Mouse (Mus musculus): ENCODE measurements around the gene Elp4. TPM values are rescaled to one million over a fixed set of nuclear protein-coding genes. Genes with fewer than 3 reads are reported as not detected.

The Elp4 gene
- total and polyA plus RNA-seq, 3 experiments, result 15.8 to 16.0 TPM; not detected in 1

DNA sequence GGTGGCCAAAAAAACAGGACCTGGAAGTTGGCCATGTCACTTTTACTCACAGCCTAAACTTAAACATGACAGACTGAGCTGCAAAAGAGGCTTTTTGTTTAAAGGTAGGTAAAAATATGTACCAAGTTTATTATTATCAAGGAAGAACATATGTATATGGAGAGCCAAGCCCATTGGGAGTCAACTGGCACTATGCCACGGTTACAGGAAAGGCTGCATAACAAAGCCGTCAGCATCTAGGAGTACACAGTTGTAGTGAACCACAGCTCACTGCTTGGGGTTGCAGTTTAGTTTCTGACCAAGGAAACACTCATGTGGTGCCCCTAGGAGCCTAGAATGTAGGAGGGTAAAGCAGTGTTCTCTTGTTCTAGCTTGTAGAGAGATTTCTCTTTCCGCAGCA, 195.2 kb downstream of the Elp4 start:
- no peaks in the 10 kb centered on the region for H3K4me1 ChIP-seq (ENCODE audit: control insufficient read depth in 1 of 2, insufficient read depth in 2 of 2, low read length in 2 of 2)
- H3K9ac ChIP-seq (ENCODE audit: control insufficient read depth, low read depth, low read length, poor library complexity, severe bottlenecking), result no peak overlapping the region
- H3K9me3 ChIP-seq (replicated peaks; ENCODE audit: insufficient read depth, low read length), result no peaks in the 10 kb centered on the region
- no peaks in the 10 kb centered on the region for H3K27me3 ChIP-seq (ENCODE audit: control insufficient read depth in 1 of 2, insufficient read depth in 2 of 2, low read length in 2 of 2)
- no peak overlapping the region for H3K27ac ChIP-seq (ENCODE audit: control insufficient read depth, low read depth, low read length)
- no peaks in the 10 kb centered on the region for H3K36me3 ChIP-seq (ENCODE audit: control insufficient read depth in 1 of 2, insufficient read depth in 2 of 2, low read length in 2 of 2)
- DNase-seq (ENCODE audit: low read depth, low spot score), result peak; percentile 9
- no peak overlapping the region for H3K4me3 ChIP-seq (ENCODE audit: control insufficient read depth in 1 of 2, insufficient read depth in 1 of 2, low read depth in 2 of 2, low read length in 2 of 2)
- TF ChIP-seq USF2 (IDR thresholded peaks at IDR 0.05; ENCODE audit: borderline replicate concordance in 1 of 2, insufficient read depth in 1 of 2, low read depth in 1 of 2, low read length in 2 of 2), result no peak
- TF ChIP-seq TCF12 (IDR thresholded peaks at IDR 0.05; ENCODE audit: low read depth, low read length), result no peak
- H3K79me2 ChIP-seq (ENCODE audit: control insufficient read depth, insufficient read depth, low read length, poor library complexity), result no peaks in the 10 kb centered on the region

DNA sequence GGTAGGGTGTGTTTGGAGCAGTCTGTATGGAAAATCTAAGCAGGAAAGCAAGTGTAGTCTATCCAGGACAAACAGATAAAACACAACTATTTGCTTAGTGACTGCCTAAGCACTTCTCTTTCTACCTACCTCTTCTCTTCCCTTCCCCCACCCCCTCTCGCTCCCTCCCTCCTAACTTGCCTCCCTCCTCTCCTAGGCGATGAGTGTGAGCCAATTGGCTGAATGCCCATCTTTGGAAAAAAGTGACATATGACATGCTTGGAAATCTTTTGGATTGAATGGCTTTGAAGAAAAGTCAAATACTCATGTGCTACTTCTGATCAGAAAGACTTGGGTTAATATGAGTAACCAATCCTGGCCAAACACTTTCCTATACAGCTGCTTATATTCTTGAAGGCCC, 199.0 kb downstream of the Elp4 start:
- DNase-seq (ENCODE audit: low read depth, low spot score), result peak; percentile 6
- TF ChIP-seq MYC (IDR thresholded peaks at IDR 0.05; ENCODE audit: low read depth, low read length) (no peak), CHD1 (IDR thresholded peaks at IDR 0.05; ENCODE audit: low read depth, low read length) (no peak), POLR2A (IDR thresholded peaks at IDR 0.05; ENCODE audit: control insufficient read depth in 1 of 2, insufficient read depth in 1 of 2, low read depth in 1 of 2, low read length in 2 of 2, poor library complexity in 1 of 2) (no peak), E2F4 (IDR thresholded peaks at IDR 0.05; ENCODE audit: borderline replicate concordance, low read depth, low read length) (no peak), KAT2A (conservative IDR thresholded peaks at IDR 0.05; ENCODE audit: low read depth, low read length) (no peak), TCF12 (IDR thresholded peaks at IDR 0.05; ENCODE audit: low read depth, low read length) (no peak), SMC3 (IDR thresholded peaks at IDR 0.05; ENCODE audit: low read depth, low read length) (no peak), HCFC1 (IDR thresholded peaks at IDR 0.05; ENCODE audit: low read depth, low read length) (no peak), MAZ (IDR thresholded peaks at IDR 0.05; ENCODE audit: low read depth, low read length) (no peak), JUND (IDR thresholded peaks at IDR 0.05; ENCODE audit: low read depth, low read length) (no peak), ELF1 (IDR thresholded peaks at IDR 0.05; ENCODE audit: low read depth, low read length) (no peak), TBP (IDR thresholded peaks at IDR 0.05; ENCODE audit: low read depth, low read length) (no peak), ZNF384 (IDR thresholded peaks at IDR 0.05; ENCODE audit: low read depth, low read length) (no peak), SIN3A (IDR thresholded peaks at IDR 0.05; ENCODE audit: low read length) (no peak), MEF2A (IDR thresholded peaks at IDR 0.05; ENCODE audit: extremely low read depth, insufficient replicate concordance, low read depth, low read length, poor library complexity, severe bottlenecking) (no peak)
- Histone ChIP-seq H3K79me2 (ENCODE audit: control insufficient read depth, insufficient read depth, low read length, poor library complexity) (no peaks in the 10 kb centered on the region), H3K9ac (ENCODE audit: control insufficient read depth, low read depth, low read length, poor library complexity, severe bottlenecking) (no peak overlapping the region), H3K4me1 (ENCODE audit: control insufficient read depth in 1 of 2, insufficient read depth in 2 of 2, low read length in 2 of 2) (no peaks in the 10 kb centered on the region), H3K27me3 (ENCODE audit: control insufficient read depth in 1 of 2, insufficient read depth in 2 of 2, low read length in 2 of 2) (no peaks in the 10 kb centered on the region), H3K9me3 (replicated peaks; ENCODE audit: insufficient read depth, low read length) (no peaks in the 10 kb centered on the region), H3K4me3 (ENCODE audit: control insufficient read depth in 1 of 2, insufficient read depth in 1 of 2, low read depth in 2 of 2, low read length in 2 of 2) (no peak overlapping the region), H3K27ac (ENCODE audit: control insufficient read depth, low read depth, low read length) (no peak overlapping the region), H3K36me3 (ENCODE audit: control insufficient read depth in 1 of 2, insufficient read depth in 2 of 2, low read length in 2 of 2) (no peaks in the 10 kb centered on the region; a peak in 1 of 4 replicates)

Measured in MEL (cell line).